Mouse (Mus musculus): ENCODE results near the gene Gm17949.

- no peak for TF ChIP-seq CTCF (IDR thresholded peaks at IDR 0.05; ENCODE audit: borderline replicate concordance, control insufficient read depth, extremely low read depth, insufficient read depth, low read length, poor library complexity)
- no peak for TF ChIP-seq POLR2A (IDR thresholded peaks at IDR 0.05; ENCODE audit: control insufficient read depth, extremely low read depth, insufficient read depth, low read length, poor library complexity)
Measured at GRCm38 (mm10) chr17:56982013-56982412, 29.3 kb upstream of the Gm17949 start, which contains the start of gene Acer1.
